Mouse (Mus musculus): ENCODE data around the gene Vps16.

The Vps16 gene

DNA sequence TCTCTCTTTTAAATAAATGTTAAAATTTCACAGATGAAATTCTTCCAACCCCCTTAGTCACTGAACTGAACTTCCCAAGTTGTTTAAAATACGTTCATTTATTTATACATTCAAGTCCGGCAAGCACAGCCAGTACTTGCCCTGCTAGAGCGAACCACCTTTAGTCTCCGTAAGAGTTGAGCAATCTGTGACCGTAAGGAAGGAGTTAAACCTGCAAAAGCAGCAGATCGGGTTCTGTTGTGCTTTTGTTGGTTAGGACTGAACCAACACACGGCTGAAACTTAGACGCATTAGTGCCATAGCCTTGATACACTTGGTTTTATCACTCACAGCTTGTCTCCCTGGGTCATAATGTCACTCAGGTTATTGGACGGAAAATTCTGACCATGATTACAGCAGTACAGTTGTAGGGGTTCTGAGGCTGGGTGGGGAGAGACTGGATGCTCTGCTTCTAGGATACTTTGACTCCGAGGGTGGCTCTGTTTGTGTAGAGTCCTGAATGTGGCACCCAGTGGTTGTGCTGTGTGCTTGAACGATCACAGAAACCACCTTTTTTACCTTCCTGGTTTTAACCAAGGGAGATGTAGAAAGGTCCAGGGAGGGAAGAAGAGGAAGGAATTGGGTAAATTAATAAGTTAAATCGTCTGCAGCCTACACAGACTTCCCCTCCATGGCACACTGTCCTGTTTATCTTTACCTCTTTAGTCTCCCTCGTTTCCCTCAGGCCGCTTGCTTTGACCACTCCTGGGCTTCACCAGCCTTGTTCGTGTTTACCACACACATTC is 37.3 kb downstream of the Vps16 start:
- no peak for DNase-seq (ENCODE audit: low spot score)

DNA sequence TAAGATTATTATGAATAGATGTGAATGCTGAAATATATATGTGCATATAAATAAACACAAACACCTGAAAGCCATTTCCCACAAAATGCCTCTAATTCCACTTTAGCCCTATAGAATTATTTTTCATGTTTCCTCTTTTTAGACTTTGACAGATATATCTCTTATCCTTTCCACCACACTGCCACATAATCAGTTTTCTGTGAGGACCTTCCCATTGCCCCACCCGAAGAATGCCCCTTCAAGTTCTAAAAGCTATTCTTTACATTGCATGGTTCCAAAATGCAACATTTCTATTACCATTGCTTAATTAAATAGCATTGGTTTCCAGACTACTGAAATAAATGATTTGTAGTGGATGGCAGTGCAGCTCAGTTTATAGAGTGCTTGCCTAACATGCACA is 42.3 kb downstream of the Vps16 start:
- no peak for DNase-seq (ENCODE audit: low spot score)

DNA sequence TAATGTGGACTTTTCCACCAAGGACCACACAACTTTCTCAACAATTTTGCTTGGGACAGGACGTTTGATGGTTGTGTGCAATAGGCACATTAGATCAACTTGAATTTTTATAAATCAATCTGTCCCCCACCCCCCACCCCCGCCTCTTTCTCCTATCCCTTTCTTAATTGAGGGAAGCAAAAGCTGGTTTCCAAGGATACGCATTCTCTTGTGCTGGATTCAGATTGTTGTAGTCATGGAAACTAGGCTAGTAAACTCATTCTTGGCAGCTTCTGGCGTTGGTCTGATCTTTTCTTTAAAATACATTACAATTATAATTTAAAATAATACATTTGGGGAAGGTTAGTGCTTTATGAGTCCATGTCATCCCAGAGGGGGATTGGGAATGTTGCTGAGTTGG is 45.2 kb downstream of the Vps16 start:
- no peak for DNase-seq (ENCODE audit: low spot score)

DNA sequence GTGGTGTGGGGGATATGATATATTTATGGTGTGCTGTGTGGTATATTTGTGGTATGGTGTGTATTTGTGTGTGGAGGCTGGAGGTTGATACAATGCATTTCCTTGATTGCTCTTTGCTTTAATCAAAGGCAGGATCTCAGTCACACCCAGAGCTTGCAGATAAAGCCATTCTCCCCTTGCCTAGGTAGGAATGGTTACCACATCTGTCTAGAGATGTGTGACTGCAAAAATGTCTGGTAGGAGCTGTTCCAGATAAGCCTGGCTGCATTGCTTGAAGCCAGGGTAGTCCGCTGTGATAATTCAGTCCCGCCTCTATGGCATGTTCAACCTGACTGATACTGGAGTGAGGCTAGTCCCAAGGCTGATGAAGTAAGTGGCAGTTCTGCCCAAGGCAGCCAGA is 45.8 kb downstream of the Vps16 start:
- DNase-seq (ENCODE audit: low spot score), result no peak

DNA sequence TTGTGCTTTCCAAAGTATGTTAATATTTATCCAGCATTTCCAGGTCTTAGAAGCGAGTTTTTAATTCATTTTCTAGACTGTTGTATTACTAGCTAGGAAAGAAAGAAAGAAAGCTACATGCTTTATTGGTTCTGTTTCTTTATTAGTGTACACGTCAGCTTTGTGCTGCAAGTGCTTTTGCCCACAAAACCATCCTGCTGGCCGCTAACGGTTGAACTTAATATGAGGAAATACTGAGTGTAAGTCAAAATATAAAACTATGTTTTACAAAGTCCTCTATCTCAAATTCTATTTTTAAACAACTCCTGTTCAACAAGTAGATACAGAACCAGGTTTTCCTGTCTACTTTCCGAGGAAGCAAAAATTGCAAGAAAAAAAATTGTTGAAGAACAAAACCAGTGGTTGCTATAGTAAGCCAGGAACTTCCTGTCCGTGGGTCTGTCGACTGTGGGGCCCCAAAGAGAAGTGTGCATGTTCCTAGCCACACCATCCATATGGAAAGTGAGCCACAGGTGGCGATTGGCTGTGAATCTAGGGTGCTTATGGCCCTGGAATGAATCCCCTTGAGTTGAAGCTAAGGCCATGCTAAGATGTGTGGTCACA is 48.9 kb downstream of the Vps16 start:
- DNase-seq (ENCODE audit: low spot score), result no peak

DNA sequence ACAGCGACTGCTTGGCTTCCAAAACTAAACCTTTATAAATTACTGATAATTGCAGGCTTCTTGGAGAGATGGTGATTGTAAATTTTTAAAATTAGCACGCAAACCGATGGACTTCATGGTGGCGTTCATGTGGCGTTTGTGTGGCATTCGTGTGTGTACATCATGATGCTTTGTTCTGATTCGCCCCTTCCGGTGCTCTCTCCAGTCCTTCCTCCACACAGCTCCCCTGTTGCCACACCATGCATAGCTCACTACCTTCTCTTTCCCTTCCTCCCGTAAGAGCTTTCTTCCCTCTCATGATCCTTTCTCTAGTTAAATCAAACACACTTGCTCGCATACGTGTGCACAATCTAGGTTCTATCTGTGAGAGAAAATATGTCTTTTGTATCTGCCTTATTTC is 51.6 kb downstream of the Vps16 start:
- DNase-seq (ENCODE audit: low spot score), result no peak

DNA sequence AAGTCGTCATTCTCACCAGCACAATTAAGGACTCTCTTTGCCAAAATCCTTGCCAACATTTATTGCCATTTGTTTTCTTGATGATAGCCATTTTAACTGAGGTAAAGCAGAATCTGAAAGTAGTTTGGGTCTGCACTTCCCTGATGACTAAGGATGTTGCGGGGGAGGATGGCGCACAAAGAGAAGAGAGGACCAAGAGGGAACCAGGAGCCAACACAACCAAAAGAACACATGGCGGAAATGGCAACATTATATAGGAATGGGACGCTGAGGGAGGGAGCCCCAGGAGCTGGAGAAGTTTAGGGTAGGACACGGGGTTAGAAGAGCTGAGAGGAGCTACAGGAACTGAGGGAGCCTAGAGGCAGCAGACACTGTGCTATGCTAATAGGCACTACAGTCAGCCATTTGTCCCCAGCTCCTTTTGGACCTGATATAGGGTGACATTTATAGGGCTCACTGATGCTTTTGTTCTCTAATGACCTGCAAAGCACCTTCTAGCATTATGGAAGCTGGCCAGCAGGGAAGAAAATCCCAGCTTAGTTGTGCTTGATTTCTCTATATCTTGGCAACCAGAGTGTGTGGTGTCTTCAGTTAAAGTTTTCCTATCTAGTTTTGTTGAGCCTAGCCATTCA is 52.6 kb downstream of the Vps16 start:
- DNase-seq (ENCODE audit: low spot score), result no peak

DNA sequence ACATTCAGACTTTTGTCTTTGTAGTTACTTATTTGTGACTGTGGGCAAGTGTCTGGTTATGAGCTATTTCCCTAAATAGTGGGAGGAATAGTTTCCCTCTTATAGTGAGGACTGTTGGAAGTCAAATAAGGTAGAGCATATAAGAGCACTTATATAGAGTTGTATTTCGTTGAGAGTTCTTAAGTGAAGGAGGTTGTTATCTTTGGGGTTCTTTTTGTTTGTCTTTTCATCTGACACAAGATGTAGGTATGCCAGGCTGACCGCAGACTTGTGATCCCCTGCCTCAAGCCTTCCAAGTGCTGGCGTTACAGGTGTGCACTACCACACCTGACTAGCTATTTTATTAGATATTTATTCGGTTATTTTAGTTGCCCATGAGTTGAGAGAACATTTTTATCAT is 58.0 kb downstream of the Vps16 start:
- no peak for DNase-seq (ENCODE audit: low spot score)

DNA sequence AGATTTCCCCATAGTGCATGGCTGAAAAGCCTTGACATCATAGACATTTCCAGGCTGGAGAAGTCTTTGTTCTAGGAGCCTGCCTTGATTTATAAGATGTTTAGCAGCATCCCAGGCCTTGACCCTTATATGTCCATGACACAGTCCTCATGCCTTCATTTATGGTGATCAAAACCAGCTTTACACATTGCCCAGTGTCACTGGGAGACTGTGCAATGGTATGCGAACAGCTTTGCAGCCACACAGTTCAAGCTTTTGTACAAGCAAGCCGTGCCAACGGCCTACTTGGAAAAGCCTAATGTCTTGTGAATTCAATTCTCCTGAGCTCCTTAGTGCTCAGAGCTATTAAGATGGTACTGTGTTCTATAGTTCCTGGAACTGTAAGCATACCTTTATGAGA is 58.6 kb downstream of the Vps16 start:
- no peak for DNase-seq (ENCODE audit: low spot score)

DNA sequence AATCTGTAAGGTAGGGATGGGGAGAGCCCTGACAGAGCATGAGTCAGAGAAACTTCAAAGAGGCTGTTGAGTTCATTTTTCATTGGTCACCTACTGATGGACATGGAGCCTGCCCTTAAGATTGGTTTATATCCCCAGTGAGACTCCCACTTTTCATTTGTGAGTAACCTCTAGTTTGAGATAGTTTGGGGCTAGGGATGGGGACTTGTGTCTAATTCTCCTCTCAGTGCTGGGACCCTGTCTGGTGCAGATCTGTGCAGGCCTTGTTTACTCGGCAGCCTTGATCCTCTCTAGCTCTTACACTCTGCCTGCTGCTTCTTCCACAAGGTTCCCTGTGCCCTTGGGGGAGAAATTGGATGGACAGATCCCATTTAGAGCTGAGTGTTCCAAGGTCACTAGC is 60.1 kb downstream of the Vps16 start:
- no peak for DNase-seq (ENCODE audit: low spot score)

DNA sequence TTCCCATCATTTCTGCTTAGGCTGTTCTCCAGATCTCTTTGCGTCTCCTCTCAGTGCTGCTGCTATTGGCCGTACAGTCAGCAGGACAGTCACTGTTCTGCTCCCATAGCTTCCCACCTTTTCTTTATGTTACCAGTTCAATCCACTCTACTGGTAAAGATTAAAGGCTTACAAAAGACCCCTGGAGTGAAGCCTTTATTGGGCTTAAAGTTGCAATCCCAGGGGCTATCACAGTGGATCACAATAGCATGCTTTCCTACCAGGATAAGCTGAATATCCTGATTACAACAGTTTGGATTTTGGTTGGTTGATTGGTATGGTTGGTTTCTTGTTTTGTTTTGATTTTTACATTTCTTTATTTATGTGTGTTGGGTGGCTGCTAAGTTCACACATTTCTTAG is 63.9 kb downstream of the Vps16 start:
- DNase-seq (ENCODE audit: low spot score), result no peak

DNA sequence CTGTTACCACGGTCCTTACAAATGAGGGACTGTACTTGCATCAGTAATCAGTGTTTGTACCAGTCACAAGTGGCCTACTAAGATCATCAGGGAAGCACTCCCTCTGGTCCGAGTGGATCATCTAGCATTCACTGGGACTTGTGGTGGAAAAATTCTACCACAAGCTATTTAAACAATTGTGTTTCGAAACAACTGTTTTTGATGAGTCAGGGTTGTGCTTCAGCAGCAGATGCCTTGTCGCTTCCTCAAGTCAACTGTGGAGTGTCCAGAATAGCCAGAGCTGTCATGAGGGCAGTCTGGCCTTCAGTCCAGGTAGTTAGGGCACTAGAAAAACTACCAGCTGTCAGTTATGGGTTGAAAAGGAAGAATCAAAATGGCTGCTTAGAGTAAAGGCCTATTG is 64.5 kb downstream of the Vps16 start:
- no peak for DNase-seq (ENCODE audit: low spot score)

DNA sequence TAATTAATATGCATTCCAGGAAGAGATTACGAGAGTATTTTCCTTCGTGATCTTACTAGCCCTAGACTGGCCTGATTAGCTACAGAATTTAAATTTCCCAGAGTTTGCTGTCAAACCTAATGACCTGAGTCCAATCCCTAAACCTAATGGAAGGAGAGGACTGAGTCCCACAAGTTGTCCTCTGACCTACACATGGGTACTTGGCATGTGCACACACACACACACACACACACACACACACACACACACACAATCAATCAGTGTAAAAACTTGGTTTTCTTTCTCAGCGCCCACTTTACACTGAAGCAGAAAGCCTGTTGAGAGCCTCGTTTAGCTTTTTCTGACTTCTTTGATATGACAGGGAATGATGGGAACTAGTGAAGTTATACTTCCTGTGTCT is 67.0 kb downstream of the Vps16 start:
- DNase-seq (ENCODE audit: low spot score), result no peak

DNA sequence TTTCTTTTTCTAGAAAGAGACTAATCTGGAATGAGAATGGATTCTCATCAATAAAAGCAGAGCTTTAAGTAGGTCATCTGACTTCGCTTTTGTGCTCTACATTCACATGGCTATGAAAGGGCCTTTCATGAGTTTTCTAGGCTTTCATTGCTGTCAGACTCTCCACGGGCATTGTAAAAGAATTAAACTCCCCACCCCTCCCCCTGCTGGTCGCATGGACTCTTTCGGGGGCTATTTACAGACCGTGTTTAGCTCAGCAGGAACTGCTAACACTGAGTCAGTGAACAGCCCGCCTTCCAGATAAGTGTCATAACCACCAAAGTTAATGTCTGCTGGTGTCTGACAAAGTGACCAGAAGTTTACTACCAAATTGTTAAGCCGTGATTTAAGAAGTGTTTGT is 67.4 kb downstream of the Vps16 start:
- DNase-seq (ENCODE audit: low spot score), result no peak
